Mouse (Mus musculus) thymus, postnatal 0 days (tissue): ENCODE results near the gene Catip. TPM values are rescaled to one million over a fixed set of nuclear protein-coding genes. Genes with fewer than 3 reads are reported as not detected.
"Not testable (repeated sequence)": the region's sequence is repeated elsewhere in the genome, so short reads cannot be mapped to it uniquely, and the experiment has no call there.

Experiments
- DNase-seq: peaks from one replicate; pipeline ENCODE4 v3.0.0-alpha.2; 2015; ENCODE audit warnings: low spot score
- polyA plus RNA-seq: library from polyadenylated mRNA; unstranded; fragments of >200 nt; fragmentation: Nextera tagmentation; extraction: Ambion mirVana; gene quantifications from 2 replicates; pipeline ENCODE4 v1.2.1, GENCODE M21; 2015

Catip gene
- polyA plus RNA-seq, 1 experiment from 2014 or later = 0.20 TPM

- DNase-seq = no peak
These were observed 19.7 kb downstream of the Catip start for GRCm38 (mm10) chr1:74381588-74382021.

GRCm38 (mm10) chr1:74383385-74383784, 21.5 kb downstream of the Catip start:
- no peak for DNase-seq

GRCm38 (mm10) chr1:74384525-74384924, 22.6 kb downstream of the Catip start:
- DNase-seq = no peak

GRCm38 (mm10) chr1:74385064-74385463, 23.2 kb downstream of the Catip start:
- no peak for DNase-seq

- DNase-seq = no peak
These were observed 23.6 kb downstream of the Catip start for GRCm38 (mm10) chr1:74385531-74385930.

GRCm38 (mm10) chr1:74386363-74386713, 24.4 kb downstream of the Catip start:
- no peak for DNase-seq

GRCm38 (mm10) chr1:74386714-74387385, 24.9 kb downstream of the Catip start:
- DNase-seq = peak; percentile 96

- DNase-seq = no peak
These were observed 25.6 kb downstream of the Catip start for GRCm38 (mm10) chr1:74387386-74387988.

- DNase-seq = no peak
These were observed 26.6 kb downstream of the Catip start for GRCm38 (mm10) chr1:74388398-74388920.

- peak; percentile 75 for DNase-seq
These were observed 28.0 kb downstream of the Catip start for GRCm38 (mm10) chr1:74389831-74390286.

- peak; percentile 75 for DNase-seq
These were observed 28.5 kb downstream of the Catip start for GRCm38 (mm10) chr1:74390287-74390906.

- peak; percentile 95 for DNase-seq
These were observed 29.2 kb downstream of the Catip start, which contains the start of gene Ctdsp1 for GRCm38 (mm10) chr1:74390924-74391748. TSS of gene Ctdsp1 (plus strand) at chr1:74391509.

GRCm38 (mm10) chr1:74391844-74392441, 30.0 kb downstream of the Catip start:
- DNase-seq = peak; percentile 69

GRCm38 (mm10) chr1:74392446-74392994, 30.6 kb downstream of the Catip start:
- no peak for DNase-seq

GRCm38 (mm10) chr1:74393010-74393409, 31.1 kb downstream of the Catip start:
- DNase-seq = no peak

- no peak for DNase-seq
These were observed 31.8 kb downstream of the Catip start for GRCm38 (mm10) chr1:74393697-74394096.

GRCm38 (mm10) chr1:74394311-74394710, 32.4 kb downstream of the Catip start:
- no peak for DNase-seq

GRCm38 (mm10) chr1:74394858-74395257, 33.0 kb downstream of the Catip start:
- no peak for DNase-seq

GRCm38 (mm10) chr1:74395290-74395689, 33.4 kb downstream of the Catip start:
- no peak for DNase-seq

GRCm38 (mm10) chr1:74396456-74397222, 34.7 kb downstream of the Catip start:
- DNase-seq = not testable (repeated sequence)
